15 mouse cellular contexts compared by ENCODE assay signal in genomic region chr5:134492956-134493355, GRCm38 (mm10).
"Had no signal": no experiment of that assay in that cellular context is flagged by ENCODE, and none has a peak within 500 bp of the region (broad histone marks: within the 10 kb centered on the region; RNA-seq: fewer than 3 reads in every experiment).

No protein-coding gene starts in this region.

- H3K9ac ChIP-seq: lung, embryonic 14.5 days; midbrain, embryonic 13.5 days; neural tube, embryonic 13.5 days; neural tube, embryonic 15.5 days had no signal

- H3K27me3 ChIP-seq: midbrain, embryonic 13.5 days; neural tube, embryonic 13.5 days; neural tube, embryonic 15.5 days had no signal

- DNase-seq: lung, adult 18-20 months; lung, embryonic 14.5 days; lung, postnatal 10 days; retina, postnatal 1 day; right cerebral cortex, adult 18-20 months; right cerebral cortex, postnatal 25 days; right cerebral cortex, postnatal 4 days; spleen, adult 18-20 months; thymus, adult 18-20 months; thymus, postnatal 14 days had no signal

- H3K27ac ChIP-seq: midbrain, embryonic 13.5 days; neural tube, embryonic 13.5 days had no signal

- H3K4me3 ChIP-seq: midbrain, embryonic 10.5 days; midbrain, embryonic 13.5 days; myocyte; neural tube, embryonic 13.5 days; neural tube, embryonic 15.5 days had no signal

- ATAC-seq: midbrain, embryonic 13.5 days had no signal

- H3K4me2 ChIP-seq: lung, embryonic 14.5 days; midbrain, embryonic 13.5 days; neural tube, embryonic 13.5 days; neural tube, embryonic 15.5 days had no signal

- H3K9me3 ChIP-seq: midbrain, embryonic 13.5 days; neural tube, embryonic 13.5 days; neural tube, embryonic 15.5 days had no signal

- H3K4me1 ChIP-seq: midbrain, embryonic 13.5 days had no signal
